Mouse (Mus musculus): ENCODE measurements at regions not wholly inside any gene's neighbourhood (a gene's known extent, or its start where the extent isn't known, plus 50 kb on each side); places are given as distances from the start of the nearest gene placed in this dataset.

DNA sequence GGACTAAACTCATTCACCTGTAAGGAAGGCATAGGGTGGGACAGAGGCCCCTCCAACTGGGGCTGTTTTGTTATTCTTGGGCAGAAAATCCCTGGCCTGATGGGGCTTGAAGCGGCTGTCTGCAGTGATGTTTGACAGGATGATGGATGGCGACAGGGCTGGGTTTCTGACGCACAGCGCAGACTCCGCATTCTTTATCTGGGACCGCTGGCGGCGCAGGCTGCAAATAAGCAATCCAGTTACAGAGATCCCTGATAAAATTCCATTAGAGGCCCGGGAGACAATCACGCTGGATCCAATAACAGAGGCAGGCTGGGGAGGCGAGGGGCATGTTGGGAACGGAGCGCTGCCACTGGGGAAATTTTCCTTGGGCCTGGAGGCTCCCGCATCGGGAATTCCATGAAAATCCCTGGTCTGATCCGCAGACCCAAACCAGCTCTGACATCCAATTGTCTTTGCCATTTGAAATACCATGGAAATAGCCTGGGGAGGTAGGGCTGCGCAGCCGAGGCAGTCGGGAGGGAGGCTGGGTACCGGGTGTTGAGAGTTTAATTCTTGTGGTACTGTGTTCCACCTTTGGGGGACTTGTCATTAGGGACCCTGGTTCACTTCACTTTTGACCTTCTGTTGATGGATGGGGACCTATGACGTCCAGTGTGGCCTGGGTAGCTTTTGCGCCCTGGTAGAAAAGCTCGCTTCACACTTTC lies 99.0 kb upstream of the Sdk2 start:
- DNase-seq (ENCODE audit: low spot score), result no peak

DNA sequence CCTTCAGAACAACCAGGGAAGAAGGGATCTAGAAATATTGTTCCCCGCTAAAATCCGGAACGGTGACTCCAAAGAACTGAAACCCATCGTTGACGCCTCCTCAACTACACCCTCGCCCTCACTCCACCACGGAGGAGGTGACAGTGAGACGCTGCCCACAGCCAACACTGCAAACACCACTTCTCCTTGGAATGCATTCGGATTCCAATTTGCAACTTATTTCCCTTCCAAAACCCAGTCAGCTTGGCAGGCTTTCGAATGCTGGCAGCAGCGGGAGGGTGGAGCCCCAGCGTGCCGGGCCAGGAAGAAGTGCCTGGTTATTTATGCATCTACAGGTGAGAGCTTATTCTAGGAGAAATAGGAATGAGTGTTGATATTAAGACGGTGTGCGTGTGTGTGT lies 85.9 kb upstream of the Sdk2 start:
- DNase-seq (ENCODE audit: low spot score), result no peak

DNA sequence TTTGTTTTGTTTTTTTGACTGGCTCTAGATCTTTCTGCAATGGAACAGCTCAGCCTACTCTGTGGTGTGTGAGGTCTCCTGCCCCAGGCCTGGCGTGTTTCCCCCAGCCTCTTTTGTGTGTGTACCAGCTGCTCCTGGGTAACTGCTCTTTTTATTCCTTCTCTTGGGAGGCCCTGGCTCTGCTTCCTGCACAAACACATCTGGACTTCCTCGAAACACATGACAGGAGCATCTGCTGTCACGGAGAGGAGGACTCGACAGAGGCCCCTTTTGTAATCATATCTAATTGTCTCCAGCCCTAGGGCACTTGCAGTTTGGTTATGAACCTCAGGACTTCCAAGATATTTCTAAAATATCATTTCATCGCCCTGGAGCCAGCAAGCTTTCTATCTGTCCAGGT lies 79.5 kb upstream of the Sdk2 start:
- DNase-seq (ENCODE audit: low spot score), result no peak

DNA sequence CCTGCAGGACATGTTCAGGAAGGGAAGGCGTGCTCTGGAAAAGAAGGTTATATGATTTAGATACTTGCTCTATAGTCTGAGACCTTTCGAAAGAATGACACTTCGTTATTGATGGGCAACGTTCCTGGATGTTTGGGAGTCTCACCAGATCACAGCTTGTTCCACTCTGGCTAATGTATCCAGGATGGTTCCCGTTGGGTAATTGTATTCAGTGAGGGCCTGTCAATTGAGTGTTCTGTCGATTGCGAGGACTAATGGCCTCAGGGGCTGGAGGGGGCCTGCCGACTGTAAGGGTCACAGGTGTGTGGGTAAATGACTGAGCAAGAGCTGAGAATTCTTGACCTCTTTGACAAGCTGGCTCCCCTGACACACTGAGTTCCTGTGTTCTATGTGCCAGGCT lies 62.4 kb upstream of the Sdk2 start:
- no peak for DNase-seq (ENCODE audit: low spot score)

DNA sequence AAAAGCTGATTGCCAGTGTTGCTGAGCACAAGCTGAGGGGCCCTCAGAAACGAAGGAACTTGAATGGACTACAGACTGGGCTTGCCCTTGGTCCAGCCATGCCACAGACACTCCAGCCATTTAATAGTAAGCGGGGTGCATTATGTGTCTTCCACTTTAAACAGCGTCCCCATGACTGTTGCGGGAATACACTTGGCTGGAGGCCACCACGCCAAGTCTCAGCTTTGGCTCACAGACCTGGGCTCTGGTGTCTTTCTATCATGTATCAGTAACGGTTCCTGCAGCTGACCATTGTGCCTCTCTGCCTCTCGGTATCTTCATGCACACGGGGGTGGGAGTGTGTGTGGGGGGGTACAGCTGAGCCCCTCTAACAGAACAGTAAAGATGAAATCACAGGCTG lies 62.0 kb upstream of the Sdk2 start:
- DNase-seq (ENCODE audit: low spot score), result no peak

DNA sequence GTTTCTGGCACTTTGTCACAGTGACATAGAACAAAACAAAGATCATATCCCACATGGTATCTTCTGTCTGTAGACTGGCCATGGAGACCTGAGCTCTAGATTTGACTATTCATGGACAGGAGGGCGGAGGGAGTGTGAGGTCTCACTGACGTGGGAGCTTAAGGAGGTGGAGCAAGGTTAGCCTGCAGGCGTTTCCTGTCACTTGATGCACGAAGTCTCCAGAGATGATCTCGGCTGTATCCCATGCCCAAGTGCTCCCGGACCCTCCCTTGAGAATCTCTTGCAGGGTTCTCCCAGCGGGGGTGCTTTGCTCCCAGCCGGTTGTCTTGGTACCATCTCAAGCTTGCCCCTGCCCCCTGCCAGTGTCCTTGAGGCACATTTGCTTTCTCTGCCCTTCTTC lies 60.6 kb upstream of the Sdk2 start:
- no peak for DNase-seq (ENCODE audit: low spot score)

DNA sequence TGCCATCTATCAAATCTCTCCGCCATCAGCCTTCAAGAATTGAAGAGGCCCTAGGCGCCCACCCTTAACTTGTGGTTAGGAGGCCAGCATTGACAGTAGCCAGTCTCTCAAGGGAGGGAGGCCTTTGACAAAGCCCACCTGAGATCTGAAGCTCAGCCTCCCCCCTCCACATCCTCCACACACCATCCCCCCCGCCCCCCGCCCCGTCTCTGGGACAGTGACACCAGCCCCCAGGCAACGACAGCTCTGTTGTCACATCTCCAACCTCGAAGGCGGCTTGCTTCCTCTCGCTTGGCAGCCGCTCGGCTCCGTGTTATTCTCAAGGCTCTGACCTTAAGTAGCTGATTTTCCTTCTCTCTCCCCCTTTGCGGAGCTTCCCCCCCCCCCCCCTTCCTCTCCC lies 55.3 kb upstream of the Sdk2 start:
- DNase-seq (ENCODE audit: low spot score), result no peak

DNA sequence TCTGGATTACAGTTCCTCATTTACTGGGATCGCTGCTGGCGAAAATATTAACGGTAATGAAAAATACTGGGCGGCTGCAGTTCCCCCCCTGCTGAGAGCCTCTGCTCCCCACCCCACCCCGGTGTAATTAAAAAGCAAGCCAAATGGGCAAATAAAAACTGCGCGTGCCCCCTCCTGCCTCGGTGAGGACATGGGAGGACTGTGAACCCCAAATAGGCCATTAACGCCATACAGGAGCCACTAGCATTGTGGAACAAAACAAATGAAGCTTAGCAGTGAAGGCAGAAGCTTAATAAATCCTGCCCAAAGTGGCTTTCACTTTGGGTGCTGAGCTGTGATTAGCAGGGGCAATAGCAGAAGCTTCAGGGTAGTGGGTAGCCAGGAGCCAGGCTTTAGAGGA lies 52.3 kb upstream of the Sdk2 start:
- no peak for DNase-seq (ENCODE audit: low spot score)
